Mouse (Mus musculus) adrenal gland (tissue): Measurements from ENCODE around the gene Tapbp.
"Not testable (repeated sequence)": the region's sequence is repeated elsewhere in the genome, so short reads cannot be mapped to it uniquely, and the experiment has no call there.

Experiments
- intact Hi-C: fragments of 180-260 bp; cut with DNase I; formaldehyde crosslinking; loops from one replicate; pipeline ENCODE4 v1.15.1; 2025
- long read RNA-seq, 2 experiments: library from polyadenylated mRNA; unstranded; transcript quantifications; one replicate each; pipeline ENCODE4 v2.0.0; 2020; ENCODE audit warnings: borderline replicate concordance in 1 of 2; ENCODE audit not compliant: insufficient replicate concordance in 1 of 2

Tapbp gene
- long read RNA-seq, experiment 1, transcript Tapbp-201 (8 exons, 2,898 nt) = minor isoform, 26 of 104 reads
- long read RNA-seq, experiment 1, transcript Tapbp-206 (8 exons, 2,589 nt) = major isoform, 35 of 104 reads
- long read RNA-seq, experiment 1, partial matches to known transcripts = 17 of 104 reads
- long read RNA-seq, experiment 1, other reads (novel, unspliced or antisense) = 25 of 104 reads
- long read RNA-seq, experiment 2, transcript Tapbp-201 (8 exons, 2,898 nt) = minor isoform, 16 of 45 reads
- long read RNA-seq, experiment 2, transcript Tapbp-206 (8 exons, 2,589 nt) = major isoform, 18 of 45 reads
- long read RNA-seq, experiment 2, partial matches to known transcripts = 8 of 45 reads
- long read RNA-seq, experiment 2, other reads (novel, unspliced or antisense) = 3 of 45 reads

DNA sequence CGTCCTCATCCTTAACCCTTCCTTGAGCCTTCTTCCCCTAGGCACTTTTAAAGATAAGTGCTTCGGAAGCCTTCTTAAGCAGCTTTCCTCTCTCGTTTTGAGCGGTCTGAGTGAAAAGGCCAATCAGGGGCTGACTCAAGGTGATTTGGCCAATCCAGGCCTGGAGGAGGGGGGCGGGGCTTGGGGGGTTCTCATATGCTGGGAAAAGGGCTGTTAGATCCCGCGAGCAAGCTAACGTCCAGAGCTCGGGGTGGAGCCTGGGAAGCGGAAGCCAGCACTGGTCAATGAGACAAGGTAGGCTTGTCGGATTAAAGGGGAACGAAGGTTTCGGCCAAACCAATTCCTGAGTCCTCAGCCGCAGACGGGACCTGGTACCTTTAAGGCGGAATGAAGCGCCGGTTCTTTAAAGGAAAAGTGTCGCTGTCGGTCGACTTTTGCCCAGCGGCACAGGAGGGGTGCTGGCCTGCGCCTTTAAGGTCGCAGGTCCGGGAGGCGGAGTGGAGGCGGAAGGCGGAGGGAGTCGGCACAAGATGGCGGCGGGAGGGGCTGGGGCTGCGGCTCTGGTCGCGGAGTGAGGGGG lies at the start of gene Tapbp, which contains the start of gene Zbtb22:
Gene Tapbp, plus strand, starts transcription at position 229 of the 580 bp plus-strand sequence.
Gene Zbtb22, plus strand, starts transcription at position 234 of the 580 bp plus-strand sequence.
- intact Hi-C loops = no loop called here

DNA sequence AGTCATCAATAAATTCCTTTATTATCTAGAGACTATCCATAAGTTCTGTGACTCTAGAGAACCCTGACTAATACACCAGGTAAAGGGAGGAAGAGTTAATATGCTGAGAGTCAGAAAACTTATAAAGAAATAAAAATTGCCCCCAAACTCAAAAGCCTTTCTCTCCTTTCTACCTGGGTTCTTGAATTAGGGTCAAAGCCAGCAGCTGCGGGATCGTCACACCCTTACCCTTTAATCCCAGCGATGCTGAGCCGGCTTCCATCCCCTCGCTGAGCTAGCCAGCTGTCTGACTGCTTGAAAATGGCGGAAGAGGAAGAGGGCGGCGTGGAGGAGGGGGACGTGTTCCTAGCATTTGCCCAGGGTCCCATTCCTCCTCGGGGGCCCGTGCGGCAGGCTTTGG lies 42.2 kb upstream of the Tapbp start, which contains the start of gene Gm7029:
Gene Gm7029, plus strand, starts transcription at position 301 of the 400 bp plus-strand sequence.
- intact Hi-C loops = not testable (repeated sequence)

- intact Hi-C loops = no loop called here
Measured at GRCm38 (mm10) chr17:33874411-33874810, 41.3 kb upstream of the Tapbp start.

DNA sequence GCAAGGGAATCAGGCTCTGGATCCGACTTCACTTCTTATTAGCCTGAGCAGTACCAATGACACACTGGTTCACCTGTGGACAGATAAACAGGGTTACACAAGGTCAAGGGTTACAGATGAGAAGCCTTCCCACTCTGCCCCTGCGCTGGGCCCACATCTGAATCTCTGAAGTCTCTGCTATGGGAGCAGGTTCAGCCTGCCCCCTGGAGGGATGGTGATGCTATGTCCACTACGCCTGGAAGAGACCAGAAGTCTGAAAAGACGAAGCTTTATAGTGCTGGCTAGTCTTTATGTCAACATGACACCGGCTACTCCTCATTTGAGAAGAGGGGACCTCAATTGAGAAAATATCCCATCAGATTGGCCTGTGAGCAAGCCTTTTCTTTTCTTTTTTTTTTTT lies 39.9 kb upstream of the Tapbp start:
- intact Hi-C loops = not testable (repeated sequence)

- intact Hi-C loops = not testable (repeated sequence)
Measured at GRCm38 (mm10) chr17:33884320-33884719, 31.4 kb upstream of the Tapbp start.

DNA sequence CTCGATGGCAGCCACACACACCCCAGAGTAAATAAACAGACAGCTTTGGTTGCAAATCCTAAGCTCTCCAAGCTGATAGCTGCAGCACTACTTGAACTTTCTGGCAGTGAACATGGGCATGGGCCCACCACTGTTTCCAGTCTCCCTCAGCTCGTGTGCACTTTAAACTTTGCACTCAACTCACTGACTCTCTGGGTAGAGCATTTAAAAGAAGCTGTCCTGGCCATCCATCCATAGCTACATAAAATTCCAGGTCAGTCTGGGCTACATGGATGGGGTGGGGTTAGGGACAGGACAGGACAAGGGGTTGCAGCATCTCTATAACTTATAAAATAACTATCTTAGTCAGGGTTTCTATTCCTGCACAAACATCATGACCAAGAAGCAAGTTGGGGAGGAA lies 27.9 kb upstream of the Tapbp start:
- intact Hi-C loops = not testable (repeated sequence)

DNA sequence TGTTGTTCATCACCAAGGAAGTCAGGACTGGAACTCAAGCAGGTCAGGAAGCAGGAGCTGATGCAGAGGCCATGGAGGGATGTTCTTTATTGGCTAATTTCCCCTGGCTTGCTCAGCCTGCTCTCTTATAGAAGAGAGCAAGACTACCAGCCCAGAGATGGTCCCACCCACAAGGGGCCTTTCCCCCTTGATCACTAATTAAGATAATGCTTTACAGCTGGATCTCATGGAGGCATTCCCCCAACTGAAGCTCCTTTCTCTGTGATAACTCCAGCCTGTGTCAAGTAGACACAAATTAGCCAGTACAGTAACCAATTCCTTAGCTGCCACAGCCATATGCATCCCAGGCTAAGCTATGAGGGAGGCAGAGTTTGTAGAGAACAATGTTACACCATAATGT lies 27.5 kb upstream of the Tapbp start:
- intact Hi-C loops = not testable (repeated sequence)

DNA sequence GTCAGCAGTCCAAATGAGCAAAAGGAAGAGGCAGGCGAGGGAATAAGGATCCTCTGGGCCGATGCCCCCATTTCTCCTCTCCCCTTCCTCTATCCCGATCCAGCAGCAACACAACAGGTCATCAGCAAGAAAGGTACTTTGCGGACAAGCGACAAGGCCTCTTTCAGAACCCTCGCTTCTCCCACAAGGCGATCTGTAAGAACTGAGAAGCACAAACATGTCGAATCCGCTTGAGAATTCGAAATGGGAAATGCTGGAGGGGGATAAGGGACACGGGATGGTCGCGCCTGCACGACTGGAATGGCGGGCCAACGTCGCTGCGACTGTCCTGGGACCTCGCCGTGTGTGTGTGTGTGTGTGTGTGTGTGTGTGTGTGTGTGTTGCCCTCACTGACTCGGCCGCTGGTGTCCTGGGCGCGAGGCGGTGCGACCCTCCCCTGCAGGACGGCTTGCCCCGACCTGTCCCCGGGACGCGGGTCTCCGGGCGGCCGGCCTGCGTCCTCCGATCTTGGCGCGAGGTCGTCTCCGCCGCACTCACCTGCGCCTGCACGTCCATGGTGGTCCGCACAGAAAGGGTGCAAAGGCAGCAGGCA lies 25.7 kb upstream of the Tapbp start:
- intact Hi-C loops = not testable (repeated sequence)

DNA sequence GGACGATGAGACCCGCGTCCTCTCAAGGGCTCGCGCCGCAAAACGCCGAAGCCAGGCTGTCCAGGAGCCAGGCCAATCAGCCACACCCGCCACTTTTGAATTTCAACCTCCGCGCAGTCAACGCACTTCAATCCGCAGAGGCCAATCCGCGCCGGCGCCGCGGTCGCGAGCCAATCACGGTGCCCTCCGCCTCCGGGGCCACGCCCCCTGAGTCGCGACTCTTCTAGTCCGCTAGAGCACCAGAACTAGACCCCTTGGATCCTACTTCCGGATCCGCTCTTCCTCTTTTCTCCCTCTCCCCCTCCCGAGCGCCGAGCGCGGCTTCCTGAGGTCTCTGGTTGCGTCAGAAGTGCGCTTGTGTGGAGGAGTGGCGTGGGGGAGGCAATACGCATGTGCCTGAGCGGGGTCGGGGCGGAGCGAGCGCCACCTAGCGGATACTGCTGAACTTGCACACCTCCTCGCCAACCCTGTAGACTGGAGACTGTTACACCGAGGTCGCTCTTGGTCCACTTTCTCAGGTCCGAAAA lies 25.1 kb upstream of the Tapbp start, which contains the start of gene Kifc1:
Gene Kifc1, minus strand, starts transcription at position 129 of the 527 bp plus-strand sequence.
- intact Hi-C loops = no loop called here

- intact Hi-C loops = no loop called here
Measured at GRCm38 (mm10) chr17:33891357-33891756, 24.3 kb upstream of the Tapbp start.

DNA sequence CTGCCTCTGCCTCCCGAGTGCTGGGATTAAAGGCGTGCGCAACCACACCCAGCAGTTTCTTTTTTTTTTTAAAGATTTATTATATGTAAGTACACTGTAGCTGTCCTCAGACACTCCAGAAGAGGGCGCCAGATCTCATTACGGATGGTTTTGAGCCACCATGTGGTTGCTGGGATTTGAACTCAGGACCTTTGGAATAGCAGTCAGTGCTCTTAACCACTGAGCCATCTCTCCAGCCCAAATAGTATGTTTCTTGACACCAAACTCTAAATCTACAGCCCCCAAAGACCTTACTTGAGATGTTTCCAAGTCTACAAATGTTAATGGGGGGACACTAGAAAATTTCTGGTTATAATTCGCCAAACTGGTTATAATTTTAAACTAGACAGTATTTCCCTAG lies 23.8 kb upstream of the Tapbp start:
- intact Hi-C loops = not testable (repeated sequence)

GRCm38 (mm10) chr17:33892429-33892828 lies 23.3 kb upstream of the Tapbp start:
- intact Hi-C loops = no loop called here

DNA sequence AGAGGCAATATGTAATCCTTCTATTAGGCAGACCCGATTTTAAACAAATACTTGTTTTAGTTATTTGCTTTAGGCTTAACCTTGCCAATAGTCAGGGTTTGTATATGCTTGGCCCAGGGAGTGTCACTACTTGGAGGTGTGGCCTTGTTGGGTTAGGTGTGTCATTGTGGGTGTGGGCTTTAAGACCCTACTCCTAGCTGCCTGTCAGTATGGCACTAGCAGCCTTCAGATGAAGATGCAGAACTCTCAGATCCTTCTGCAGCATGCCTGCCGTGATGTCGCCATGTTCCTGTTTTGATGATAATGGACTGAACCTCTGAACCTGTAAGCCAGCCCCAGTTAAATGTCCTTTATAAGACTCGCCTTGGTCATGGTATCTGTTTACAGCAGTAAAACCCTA lies 22.7 kb upstream of the Tapbp start:
- intact Hi-C loops = not testable (repeated sequence)

- intact Hi-C loops = no loop called here
Measured at GRCm38 (mm10) chr17:33897114-33897794, 18.4 kb upstream of the Tapbp start.

- intact Hi-C loops = not testable (repeated sequence)
Measured at GRCm38 (mm10) chr17:33898193-33898592, 17.5 kb upstream of the Tapbp start.

DNA sequence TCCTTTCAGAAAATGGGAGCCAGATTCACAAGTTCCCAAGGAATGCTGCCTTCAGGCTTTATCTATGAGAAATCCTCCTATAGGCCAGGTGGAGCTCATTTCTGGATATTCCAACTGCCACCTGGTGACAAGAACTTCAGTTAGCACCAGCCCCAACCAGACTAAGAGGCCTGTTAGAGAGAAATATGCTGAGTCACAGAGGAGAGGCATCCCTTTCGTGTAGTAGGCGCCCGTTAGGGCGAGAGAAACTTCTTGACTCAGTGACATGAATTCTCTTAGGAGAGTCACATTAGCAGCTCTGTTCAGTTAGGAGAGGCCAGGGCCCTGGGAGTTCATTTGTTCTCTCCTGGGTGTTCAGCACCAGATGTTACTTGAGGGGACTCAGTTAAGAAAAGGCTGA lies 16.1 kb upstream of the Tapbp start:
- intact Hi-C loops = no loop called here

DNA sequence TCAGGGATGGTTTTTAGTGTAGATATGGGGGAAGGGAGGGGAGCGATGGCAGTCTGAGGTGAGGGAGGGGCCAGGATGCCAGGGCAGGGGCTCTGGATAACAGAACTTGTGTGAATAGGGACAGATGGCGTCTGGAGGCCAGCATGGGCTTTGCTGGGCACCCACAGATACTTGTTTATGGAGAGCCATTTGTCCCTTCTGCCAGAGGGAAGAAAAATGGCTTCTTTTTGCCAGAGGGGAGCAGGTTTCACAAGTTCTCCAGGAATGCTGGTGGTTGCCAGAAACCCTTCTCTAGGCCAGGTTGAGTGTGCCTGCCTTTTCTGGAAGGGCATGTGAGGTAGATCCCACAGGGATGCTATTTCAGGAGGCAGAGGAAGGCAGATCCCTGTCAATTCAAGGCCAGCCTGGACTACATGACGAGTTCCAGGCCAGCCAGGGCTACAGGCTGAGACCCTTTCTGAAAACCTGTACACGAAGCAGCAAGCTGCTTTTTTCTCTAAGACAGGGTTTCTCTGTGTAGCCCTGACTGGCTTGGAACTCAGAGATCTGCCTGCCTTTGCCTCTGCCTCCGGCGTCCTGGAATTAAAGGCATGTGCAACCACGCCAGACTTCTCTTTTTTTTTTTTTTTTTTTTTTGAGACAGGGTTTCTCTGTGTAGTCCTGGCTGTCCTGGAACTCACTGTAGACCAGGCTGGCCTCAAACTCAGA lies 15.3 kb upstream of the Tapbp start:
- intact Hi-C loops = no loop called here

- intact Hi-C loops = no loop called here
Measured at GRCm38 (mm10) chr17:33900989-33901314, 14.7 kb upstream of the Tapbp start.

DNA sequence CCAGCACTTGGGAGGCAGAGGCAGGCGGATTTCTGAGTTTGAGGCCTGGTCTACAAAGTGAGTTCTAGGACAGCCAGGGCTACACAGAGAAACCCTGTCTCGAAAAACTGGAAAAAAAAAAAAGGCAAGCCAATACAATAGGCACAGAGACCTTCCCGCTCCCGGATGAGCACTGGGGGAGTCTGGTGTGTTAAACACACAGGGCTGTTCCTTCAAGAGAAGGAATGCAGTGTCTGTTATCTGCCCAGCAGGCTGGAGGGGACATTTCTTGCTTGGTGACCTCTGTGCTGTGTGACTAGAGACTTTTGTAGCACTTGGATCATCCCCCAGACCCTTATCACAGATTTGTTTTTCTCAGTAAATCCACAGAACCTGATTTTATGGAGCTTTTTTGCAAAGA lies 14.0 kb upstream of the Tapbp start:
- intact Hi-C loops = no loop called here

- intact Hi-C loops = no loop called here
Measured at GRCm38 (mm10) chr17:33902079-33902478, 13.6 kb upstream of the Tapbp start.

GRCm38 (mm10) chr17:33902491-33902890 lies 13.2 kb upstream of the Tapbp start:
- intact Hi-C loops = no loop called here
